In the genomic region with DNA sequence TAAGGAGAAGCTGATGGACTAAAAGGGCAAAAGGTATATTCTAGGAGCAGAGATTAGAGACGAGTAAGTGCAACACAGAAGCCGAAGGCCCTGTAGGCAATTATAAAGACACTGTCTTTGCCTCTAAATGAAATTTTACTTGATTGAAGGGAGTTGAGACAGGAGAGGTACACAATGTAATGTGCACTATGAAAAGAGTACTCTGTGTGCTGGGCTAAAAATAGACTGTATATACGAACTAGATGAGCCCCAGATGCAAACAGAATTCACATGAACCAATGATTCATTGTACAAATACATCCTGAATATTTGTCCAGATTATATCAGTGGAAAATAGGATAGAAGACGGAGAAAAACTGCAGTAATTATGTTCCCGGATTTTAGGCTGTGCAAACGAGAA, we compare ENCODE assay signal across 13 mouse cellular contexts. TPM values are rescaled to one million over a fixed set of nuclear protein-coding genes. Genes with fewer than 3 reads are reported as not detected.
"Had no signal": no experiment of that assay in that cellular context is flagged by ENCODE, and none has a peak within 500 bp of the region (broad histone marks: within the 10 kb centered on the region; RNA-seq: fewer than 3 reads in every experiment).

No protein-coding gene starts in this region.

- H3K4me2 ChIP-seq: limb, embryonic 13.5 days; liver, embryonic 11.5 days; liver, embryonic 15.5 days; midbrain, embryonic 13.5 days; neural tube, embryonic 12.5 days had no signal

- H3K27ac ChIP-seq: layer of hippocampus, adult 2 months; limb, embryonic 13.5 days; liver, embryonic 15.5 days; midbrain, embryonic 13.5 days; neural tube, embryonic 12.5 days had no signal

- DNase-seq: kidney, adult 11 months; kidney, adult 9 months; kidney, postnatal 10 days; lung, adult 2 months; thymus, adult 2 months; thymus, postnatal 25 days had no signal

- H3K9ac ChIP-seq: limb, embryonic 13.5 days; liver, embryonic 15.5 days; midbrain, embryonic 13.5 days; neural tube, embryonic 12.5 days had no signal

- ATAC-seq: midbrain, embryonic 13.5 days had no signal

- H3K9me3 ChIP-seq: limb, embryonic 13.5 days; liver, embryonic 15.5 days; midbrain, embryonic 13.5 days; neural tube, embryonic 12.5 days had no signal

- H3K4me1 ChIP-seq: limb, embryonic 13.5 days; liver, embryonic 15.5 days; midbrain, embryonic 13.5 days; neural tube, embryonic 12.5 days had no signal

- H3K27me3 ChIP-seq: liver, embryonic 15.5 days; neural tube, embryonic 12.5 days had no signal

- H3K36me3 ChIP-seq: limb, embryonic 13.5 days; liver, embryonic 15.5 days; midbrain, embryonic 13.5 days; neural tube, embryonic 12.5 days had no signal

- H3K4me3 ChIP-seq: layer of hippocampus, adult 2 months; limb, embryonic 13.5 days; liver, embryonic 15.5 days; midbrain, embryonic 13.5 days; neural tube, embryonic 12.5 days had no signal

RNA-seq across cellular contexts. Expression of a gene that starts 57.1 kb away (rescaled TPM):
- polyA plus RNA-seq: midbrain, embryonic 13.5 days; neural tube, embryonic 12.5 days had no signal

RNA-seq across cellular contexts. Expression of a gene that starts 58.1 kb away (rescaled TPM):
- polyA plus RNA-seq: limb, embryonic 13.5 days; liver, embryonic 11.5 days; lung, adult 2 months; midbrain, embryonic 13.5 days; neural tube, embryonic 12.5 days; thymus, adult 2 months; urinary bladder, adult 2 months had no signal
